8 mouse cellular contexts compared by ENCODE assay signal in the genomic region with DNA sequence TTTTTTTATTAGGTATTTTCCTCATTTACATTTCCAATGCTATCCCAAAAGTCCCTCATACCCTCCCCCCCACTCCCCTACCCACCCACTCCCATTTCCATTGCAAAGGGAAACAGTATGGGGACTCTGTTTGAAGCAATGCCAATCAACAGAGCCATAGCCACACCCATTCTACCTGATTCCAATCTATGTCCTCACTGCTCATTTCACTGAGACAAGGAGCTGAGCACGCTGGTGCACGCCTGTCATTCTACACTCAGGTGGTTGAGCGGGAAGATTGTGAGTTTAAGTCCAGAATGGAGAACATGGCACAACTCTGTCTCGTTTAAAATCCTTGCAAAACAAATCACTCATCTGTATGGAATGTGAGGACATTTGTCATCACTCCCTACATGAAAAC. TPM values are rescaled to one million over a fixed set of nuclear protein-coding genes. Genes with fewer than 3 reads are reported as not detected.
DNase-seq lines count a peak whose midpoint lies in the region; ATAC-seq lines count a peak whose summit lies in the region.

No protein-coding gene starts in this region.

- H3K27ac ChIP-seq in heart, embryonic 12.5 days (ENCODE audit: poor library complexity, severe bottlenecking), result no peak overlapping the region
- no peak overlapping the region for H3K27ac ChIP-seq in heart, embryonic 10.5 days
- H3K27ac ChIP-seq in liver, embryonic 11.5 days (ENCODE audit: low read depth, low read length), result peak overlapping the region; percentile 96; the same call in 1 of the 2 replicates

- H3K9ac ChIP-seq in heart, embryonic 12.5 days, result no peak overlapping the region
- H3K9ac ChIP-seq in liver, embryonic 11.5 days (ENCODE audit: low read depth, low read length), result peak overlapping the region; percentile 95

- ATAC-seq in heart, embryonic 12.5 days (ENCODE audit: insufficient number of reproducible peaks, low FRiP score), result no peak
- ATAC-seq in liver, embryonic 11.5 days (replicated peaks; ENCODE audit: low FRiP score), result peak; percentile 64

- peaks cover 15% of the 10 kb centered on the region for H3K4me1 ChIP-seq in heart, embryonic 12.5 days (replicated peaks)
- H3K4me1 ChIP-seq in heart, embryonic 10.5 days, result peaks cover 14% of the 10 kb centered on the region
- H3K4me1 ChIP-seq in liver, embryonic 11.5 days (replicated peaks; ENCODE audit: control insufficient read depth, insufficient read depth, low read length), result peaks cover 14% of the 10 kb centered on the region

- 58% methylated on average over 4 of the region's 4 CpGs for WGBS in heart, embryonic 12.5 days
- WGBS in heart, embryonic 10.5 days, result 57% methylated on average over 4 of the region's 4 CpGs
- 45% methylated on average over 4 of the region's 4 CpGs for WGBS in liver, embryonic 11.5 days

- no peaks in the 10 kb centered on the region for H3K27me3 ChIP-seq in heart, embryonic 12.5 days (replicated peaks)
- H3K27me3 ChIP-seq in heart, embryonic 10.5 days (ENCODE audit: insufficient read depth, poor library complexity, severe bottlenecking), result no peaks in the 10 kb centered on the region
- H3K27me3 ChIP-seq in liver, embryonic 11.5 days (replicated peaks; ENCODE audit: control insufficient read depth, insufficient read depth, low read length), result no peaks in the 10 kb centered on the region

- no peak for DNase-seq in heart, embryonic 10.5 days (ENCODE audit: low spot score)
- DNase-seq in A20 (ENCODE audit: low read depth, low spot score), result peak; percentile 29
- DNase-seq in fat pad, adult 2 months (ENCODE audit: extremely low read depth, low read depth, low spot score), result peak; percentile 40
- no peak for DNase-seq in liver, embryonic 11.5 days (ENCODE audit: low spot score)
- no peak for DNase-seq in right cerebral cortex, postnatal 14 days
- DNase-seq in B cell, adult 2 months, result no peak
- DNase-seq in adrenal gland, postnatal 10 days, result no peak

- peaks cover 28% of the 10 kb centered on the region for H3K36me3 ChIP-seq in heart, embryonic 12.5 days
- H3K36me3 ChIP-seq in heart, embryonic 10.5 days, result peaks cover 36% of the 10 kb centered on the region
- peaks cover 12% of the 10 kb centered on the region for H3K36me3 ChIP-seq in liver, embryonic 11.5 days (ENCODE audit: control insufficient read depth, insufficient read depth, low read length)

- H3K4me3 ChIP-seq in heart, embryonic 12.5 days, result peak overlapping the region; percentile 79; the same call in 1 of the 2 replicates
- no peak overlapping the region; the same call in 1 of the 2 replicates for H3K4me3 ChIP-seq in heart, embryonic 10.5 days
- H3K4me3 ChIP-seq in liver, embryonic 11.5 days (ENCODE audit: low read depth, low read length), result peak overlapping the region; percentile 84

- no peaks in the 10 kb centered on the region for H3K9me3 ChIP-seq in heart, embryonic 12.5 days (replicated peaks)
- no peaks in the 10 kb centered on the region for H3K9me3 ChIP-seq in heart, embryonic 10.5 days
- H3K9me3 ChIP-seq in liver, embryonic 11.5 days (ENCODE audit: control insufficient read depth, low read length), result no peaks in the 10 kb centered on the region

- H3K4me2 ChIP-seq in heart, embryonic 12.5 days, result peak overlapping the region; percentile 93
- peak overlapping the region; percentile 92 for H3K4me2 ChIP-seq in liver, embryonic 11.5 days

RNA-seq across cellular contexts. Expression of a gene that starts 0.8 kb away (rescaled TPM):
- 12.8 and 15.2 TPM in 2 replicates for polyA plus RNA-seq in heart, embryonic 12.5 days (2016; fragmentation: Nextera tagmentation; extraction: Ambion mirVana)
- 15.4 and 18.8 TPM in 2 replicates for polyA plus RNA-seq in heart, embryonic 10.5 days (2016; fragmentation: Nextera tagmentation; extraction: Ambion mirVana)
- 20.2 and 21.7 TPM in 2 replicates for polyA plus RNA-seq in liver, embryonic 11.5 days (2014; fragmentation: Nextera tagmentation; extraction: Ambion mirVana)
- total RNA-seq in adrenal gland, postnatal 10 days (2021), result 10 to 100 TPM; 12.0 to 13.9 TPM

RNA-seq across cellular contexts. Expression of a gene that starts 11.1 kb away (rescaled TPM):
- polyA plus RNA-seq in heart, embryonic 12.5 days (2016; fragmentation: Nextera tagmentation; extraction: Ambion mirVana), result 25.8 and 28.0 TPM in 2 replicates
- 39.2 and 50.4 TPM in 2 replicates for polyA plus RNA-seq in heart, embryonic 10.5 days (2016; fragmentation: Nextera tagmentation; extraction: Ambion mirVana)
- 58.3 and 62.3 TPM in 2 replicates for polyA plus RNA-seq in liver, embryonic 11.5 days (2014; fragmentation: Nextera tagmentation; extraction: Ambion mirVana)
- total RNA-seq in adrenal gland, postnatal 10 days (2021), result 10 to 100 TPM; 19.8 to 26.8 TPM

RNA-seq across cellular contexts. Expression of a gene that starts 11.2 kb away (rescaled TPM):
- 25.5 and 26.3 TPM in 2 replicates for polyA plus RNA-seq in heart, embryonic 12.5 days (2016; fragmentation: Nextera tagmentation; extraction: Ambion mirVana)
- polyA plus RNA-seq in heart, embryonic 10.5 days (2016; fragmentation: Nextera tagmentation; extraction: Ambion mirVana), result 34.4 and 43.5 TPM in 2 replicates
- polyA plus RNA-seq in liver, embryonic 11.5 days (2014; fragmentation: Nextera tagmentation; extraction: Ambion mirVana), result 43.0 and 43.4 TPM in 2 replicates
- total RNA-seq in adrenal gland, postnatal 10 days (2021), result 10 to 100 TPM; 20.3 to 22.3 TPM

RNA-seq across cellular contexts. Expression of a gene that starts 56.5 kb away (rescaled TPM):
- 15.2 and 16.5 TPM in 2 replicates for polyA plus RNA-seq in heart, embryonic 12.5 days (2016; fragmentation: Nextera tagmentation; extraction: Ambion mirVana)
- polyA plus RNA-seq in heart, embryonic 10.5 days (2016; fragmentation: Nextera tagmentation; extraction: Ambion mirVana), result 19.2 and 20.1 TPM in 2 replicates
- polyA plus RNA-seq in liver, embryonic 11.5 days (2014; fragmentation: Nextera tagmentation; extraction: Ambion mirVana), result 10.6 and 10.7 TPM in 2 replicates
- 10 to 100 TPM; 19.7 to 20.3 TPM for total RNA-seq in adrenal gland, postnatal 10 days (2021)

Comparison
In these comparisons a context has a peak if more than half of its experiments do, and no peak if none do; other contexts are left out.
1. DNase-seq: peak in A20 (single experiment) and fat pad, adult 2 months (single experiment); none in heart, embryonic 10.5 days (single experiment), liver, embryonic 11.5 days (single experiment), right cerebral cortex, postnatal 14 days (single experiment), B cell, adult 2 months (0 of 2) and adrenal gland, postnatal 10 days (single experiment).